Mouse (Mus musculus) layer of hippocampus, adult 18-20 months (tissue): ENCODE results near the gene Golt1a. TPM values are rescaled to one million over a fixed set of nuclear protein-coding genes. Genes with fewer than 3 reads are reported as not detected.

Experiments used
- DNase-seq, 2 experiments: peaks; one replicate each; pipeline ENCODE4 v3.0.0; 2022; ENCODE audit warnings: low spot score in 2 of 2
- long read RNA-seq: library from polyadenylated mRNA; stranded (forward); transcript quantifications from one replicate; pipeline ENCODE4 v2.0.0, GENCODE M21; 2021
- total RNA-seq, 2 experiments: library from RNA; stranded (reverse); gene quantifications; 2 replicates each; pipeline ENCODE4 v1.2.3; 2021

Golt1a gene
- not detected for total RNA-seq
- long read RNA-seq = 0 reads

- DNase-seq = no peak
These were observed at the start of gene Golt1a for GRCm38 (mm10) chr1:133309652-133310267. Gene Golt1a (plus strand): TSS chr1:133309800.

GRCm38 (mm10) chr1:133262628-133263027 is 47.0 kb upstream of the Golt1a start:
- no peak for DNase-seq

GRCm38 (mm10) chr1:133263134-133263533 is 46.5 kb upstream of the Golt1a start:
- no peak for DNase-seq

- DNase-seq = no peak
These were observed 45.2 kb upstream of the Golt1a start for GRCm38 (mm10) chr1:133264367-133264766.

- DNase-seq = no peak
These were observed 44.4 kb upstream of the Golt1a start for GRCm38 (mm10) chr1:133265114-133265766.

GRCm38 (mm10) chr1:133267094-133267493 is 42.5 kb upstream of the Golt1a start:
- no peak for DNase-seq

GRCm38 (mm10) chr1:133267813-133268492 is 41.6 kb upstream of the Golt1a start:
- DNase-seq = peak; percentile 30 to 70

- no peak for DNase-seq
These were observed 41.1 kb upstream of the Golt1a start for GRCm38 (mm10) chr1:133268503-133268902.

GRCm38 (mm10) chr1:133270336-133270735 is 39.3 kb upstream of the Golt1a start:
- no peak for DNase-seq

GRCm38 (mm10) chr1:133274163-133274562 is 35.4 kb upstream of the Golt1a start:
- DNase-seq = no peak

- no peak for DNase-seq
These were observed 32.6 kb upstream of the Golt1a start for GRCm38 (mm10) chr1:133276983-133277382.

GRCm38 (mm10) chr1:133278539-133278938 is 31.1 kb upstream of the Golt1a start:
- DNase-seq = no peak

- no peak for DNase-seq
These were observed 30.5 kb upstream of the Golt1a start for GRCm38 (mm10) chr1:133278946-133279631.

- peak; percentile 30 to 57 for DNase-seq
These were observed 29.9 kb upstream of the Golt1a start for GRCm38 (mm10) chr1:133279632-133280093.

- DNase-seq = no peak
These were observed 29.1 kb upstream of the Golt1a start for GRCm38 (mm10) chr1:133280537-133280936.

- no peak for DNase-seq
These were observed 23.7 kb upstream of the Golt1a start for GRCm38 (mm10) chr1:133285907-133286306.

- peak in 1 of 2 experiments; percentile 15 for DNase-seq
These were observed 22.5 kb upstream of the Golt1a start for GRCm38 (mm10) chr1:133287051-133287450.

- no peak for DNase-seq
These were observed 21.7 kb upstream of the Golt1a start for GRCm38 (mm10) chr1:133287880-133288279.

GRCm38 (mm10) chr1:133291888-133292287 is 17.7 kb upstream of the Golt1a start:
- DNase-seq = no peak

- no peak for DNase-seq
These were observed 17.0 kb upstream of the Golt1a start for GRCm38 (mm10) chr1:133292608-133293007.

GRCm38 (mm10) chr1:133296376-133296775 is 13.2 kb upstream of the Golt1a start:
- no peak for DNase-seq

GRCm38 (mm10) chr1:133298816-133299215 is 10.8 kb upstream of the Golt1a start:
- DNase-seq = no peak
